Mouse (Mus musculus): Measurements from ENCODE around the gene Sarnp.
A peak's percentile ranks its signal among the peaks of the same experiment; 100 is the strongest.

DNA sequence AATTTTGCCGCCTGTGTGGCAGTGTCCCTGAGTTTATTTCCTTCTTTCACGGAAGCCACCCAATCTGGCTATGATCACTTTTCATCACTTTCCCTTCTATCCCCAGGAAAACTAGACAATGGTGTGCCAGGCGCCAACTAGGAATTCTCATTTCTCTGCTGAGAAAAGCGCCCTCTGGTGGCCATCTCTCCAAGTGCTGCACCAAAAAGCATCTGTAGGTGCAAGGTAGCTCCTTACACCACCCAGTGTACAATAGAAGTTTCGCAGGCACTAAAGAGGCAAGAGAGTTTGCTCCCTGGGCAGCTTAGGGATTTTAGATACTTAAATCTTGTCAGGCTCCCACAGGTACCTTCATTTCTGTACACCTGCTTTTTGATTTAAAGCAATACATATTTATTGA is 96.1 kb downstream of the Sarnp start:
- TF ChIP-seq POLR2A (IDR thresholded peaks at IDR 0.05; ENCODE audit: borderline replicate concordance, extremely low read depth, insufficient read depth, insufficient read length, poor library complexity, severe bottlenecking) (no peak), CTCF (IDR thresholded peaks at IDR 0.05; ENCODE audit: borderline replicate concordance, extremely low read depth, insufficient read depth, insufficient read length) (peak; percentile 98)
